Comparison of ENCODE assay signal across 8 mouse cellular contexts in the genomic region with DNA sequence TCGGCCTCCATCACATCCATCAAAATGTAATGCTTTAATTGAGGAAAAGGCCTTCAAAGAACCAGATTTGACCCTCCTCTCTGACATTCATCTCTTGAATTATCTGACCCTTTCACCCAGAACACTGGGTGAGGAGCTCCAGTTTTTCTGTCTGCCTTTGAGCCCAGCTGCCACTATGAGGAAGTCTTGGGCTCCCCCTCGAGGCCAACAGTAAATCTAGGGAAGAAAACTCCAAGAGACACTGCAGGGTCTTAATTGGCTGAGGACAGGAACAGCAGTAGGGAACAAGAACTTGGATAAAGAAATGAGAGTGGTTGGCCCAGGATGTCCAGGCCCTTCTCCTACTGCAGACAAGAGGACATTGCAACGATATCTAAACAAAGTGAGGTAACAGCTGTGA.
DNase-seq lines count a peak whose midpoint lies in the region; ATAC-seq and TF ChIP-seq lines count a peak whose summit lies in the region.

No protein-coding gene starts in this region.

- no peaks in the 10 kb centered on the region for H3K27me3 ChIP-seq in kidney, embryonic 15.5 days
- H3K27me3 ChIP-seq in lung, postnatal 0 days (replicated peaks; ENCODE audit: insufficient read depth, low read length), result no peaks in the 10 kb centered on the region
- H3K27me3 ChIP-seq in stomach, postnatal 0 days (ENCODE audit: control insufficient read depth, insufficient read depth, low read length), result no peaks in the 10 kb centered on the region

- no peak overlapping the region for H3K27ac ChIP-seq in kidney, embryonic 15.5 days
- H3K27ac ChIP-seq in lung, postnatal 0 days (ENCODE audit: low read length), result no peak overlapping the region
- no peak overlapping the region for H3K27ac ChIP-seq in stomach, postnatal 0 days (replicated peaks)

- no peak overlapping the region for H3K4me2 ChIP-seq in kidney, embryonic 15.5 days
- H3K4me2 ChIP-seq in lung, postnatal 0 days (replicated peaks; ENCODE audit: low read depth, low read length), result no peak overlapping the region
- no peak overlapping the region for H3K4me2 ChIP-seq in stomach, postnatal 0 days (replicated peaks; ENCODE audit: low read depth)

- TF ChIP-seq CTCF in lung, postnatal 0 days (IDR thresholded peaks at IDR 0.05), result peak; percentile 72
- peak; percentile 83 for TF ChIP-seq CTCF in stomach, postnatal 0 days (IDR thresholded peaks at IDR 0.05; ENCODE audit: low read depth)

- 24% methylated on average over 3 of the region's 3 CpGs for WGBS in kidney, embryonic 15.5 days
- 22% methylated on average over 3 of the region's 3 CpGs for WGBS in lung, postnatal 0 days
- WGBS in stomach, postnatal 0 days, result 27% methylated on average over 3 of the region's 3 CpGs

- H3K9me3 ChIP-seq in kidney, embryonic 15.5 days (replicated peaks), result no peaks in the 10 kb centered on the region
- H3K9me3 ChIP-seq in lung, postnatal 0 days (ENCODE audit: low read length), result no peaks in the 10 kb centered on the region
- no peaks in the 10 kb centered on the region for H3K9me3 ChIP-seq in stomach, postnatal 0 days (ENCODE audit: control insufficient read depth, low read length)

- no peaks in the 10 kb centered on the region for H3K4me1 ChIP-seq in kidney, embryonic 15.5 days
- H3K4me1 ChIP-seq in lung, postnatal 0 days (ENCODE audit: insufficient read depth, low read depth, low read length), result no peaks in the 10 kb centered on the region
- H3K4me1 ChIP-seq in stomach, postnatal 0 days (replicated peaks; ENCODE audit: control insufficient read depth, insufficient read depth), result no peaks in the 10 kb centered on the region

- H3K9ac ChIP-seq in kidney, embryonic 15.5 days, result no peak overlapping the region
- no peak overlapping the region for H3K9ac ChIP-seq in lung, postnatal 0 days (replicated peaks; ENCODE audit: low read depth)
- no peak overlapping the region for H3K9ac ChIP-seq in stomach, postnatal 0 days (ENCODE audit: low read length)

- no peak overlapping the region for H3K4me3 ChIP-seq in kidney, embryonic 15.5 days (replicated peaks)
- H3K4me3 ChIP-seq in lung, postnatal 0 days (ENCODE audit: low read depth, low read length), result no peak overlapping the region
- no peak overlapping the region for H3K4me3 ChIP-seq in stomach, postnatal 0 days (ENCODE audit: low read depth, low read length)

- no peak for TF ChIP-seq EP300 in lung, postnatal 0 days (IDR thresholded peaks at IDR 0.05)
- TF ChIP-seq EP300 in stomach, postnatal 0 days (optimal IDR thresholded peaks at IDR 0.05), result no peak

- DNase-seq in kidney, adult 11 months, result peak; percentile 3
- DNase-seq in adrenal gland, postnatal 36 days, result peak; percentile 67 to 77
- peak; percentile 48 to 73 for DNase-seq in layer of hippocampus, adult 18-20 months (ENCODE audit: low spot score in 2 of 2)
- peak; percentile 48 for DNase-seq in lung, postnatal 0 days (ENCODE audit: low spot score)
- peak; percentile 39 for DNase-seq in stomach, postnatal 0 days (ENCODE audit: low spot score)
- DNase-seq in spleen, postnatal 36 days (ENCODE audit: low spot score in 2 of 2), result no peak

- H3K36me3 ChIP-seq in kidney, embryonic 15.5 days, result no peaks in the 10 kb centered on the region
- no peaks in the 10 kb centered on the region for H3K36me3 ChIP-seq in lung, postnatal 0 days (ENCODE audit: insufficient read depth, low read length)
- H3K36me3 ChIP-seq in stomach, postnatal 0 days (ENCODE audit: control insufficient read depth, insufficient read depth, low read length), result no peaks in the 10 kb centered on the region

- ATAC-seq in kidney, embryonic 15.5 days (replicated peaks; ENCODE audit: low FRiP score), result no peak
- ATAC-seq in frontal cortex, adult (ENCODE audit: low TSS enrichment), result peak; percentile 85
- ATAC-seq in lung, postnatal 0 days, result no peak
- no peak for ATAC-seq in stomach, postnatal 0 days (ENCODE audit: low FRiP score, low TSS enrichment)

Comparison
In these comparisons a context has a peak if more than half of its experiments do, and no peak if none do; other contexts are left out.
1. DNase-seq: peak in kidney, adult 11 months (single experiment), adrenal gland, postnatal 36 days (2 of 2), layer of hippocampus, adult 18-20 months (2 of 2), lung, postnatal 0 days (single experiment) and stomach, postnatal 0 days (single experiment); none in spleen, postnatal 36 days (0 of 2).